Mouse (Mus musculus) small intestine, adult 2 months (tissue): ENCODE data around the gene Gfer.

Source experiments
- CTCF ChIP-seq: fragments of 200-500 bp; IDR thresholded peaks from 2 replicates; pipeline ENCODE4 v1.5.1; 2012; ENCODE audit warnings: low read depth, mild to moderate bottlenecking, control low read depth, inconsistent platforms, low read length, moderate library complexity, mixed read lengths; ENCODE audit not compliant: insufficient replicate concordance, insufficient read length; ENCODE audit errors: extremely low read depth
- POLR2A ChIP-seq: fragments of 200-500 bp; IDR thresholded peaks from 2 replicates; pipeline ENCODE4 v1.6.1; 2012; ENCODE audit warnings: low read depth, mild to moderate bottlenecking, control low read depth, inconsistent platforms, low read length, moderate library complexity

GRCm38 (mm10) chr17:24719494-24720222 is 23.7 kb upstream of the Gfer start:
- TF ChIP-seq CTCF = no peak
- TF ChIP-seq POLR2A = peak; percentile 91
